Mouse (Mus musculus): ENCODE data around the gene Aaed1. TPM values are rescaled to one million over a fixed set of nuclear protein-coding genes. Genes with fewer than 3 reads are reported as not detected.

The Aaed1 gene
- polyA plus RNA-seq, 1 experiment: 15.5 TPM

- Histone ChIP-seq H3K27ac (ENCODE audit: insufficient read depth, low read length) (no peak overlapping the region), H3K9me3 (replicated peaks; ENCODE audit: control insufficient read depth, insufficient read depth, low read length, poor library complexity, severe bottlenecking) (no peaks in the 10 kb centered on the region), H3K4me1 (ENCODE audit: control insufficient read depth, insufficient read depth, low read length) (no peaks in the 10 kb centered on the region), H3K4me3 (ENCODE audit: low read depth, low read length) (no peak overlapping the region), H3K9ac (ENCODE audit: low read depth, poor library complexity, severe bottlenecking) (no peak overlapping the region), H3K27me3 (ENCODE audit: control insufficient read depth, insufficient read depth, low read length, poor library complexity, severe bottlenecking) (no peaks in the 10 kb centered on the region), H3K36me3 (ENCODE audit: control insufficient read depth, insufficient read depth, low read length, poor library complexity, severe bottlenecking) (no peaks in the 10 kb centered on the region)
- TF ChIP-seq CTCF (IDR thresholded peaks at IDR 0.05; ENCODE audit: low read depth, low read length) (no peak), EP300 (IDR thresholded peaks at IDR 0.05; ENCODE audit: insufficient read depth, low read depth, low read length) (no peak), POLR2A (IDR thresholded peaks at IDR 0.05; ENCODE audit: insufficient read depth, low read length) (no peak)
Observed at GRCm38 (mm10) chr13:64244685-64245261, 67.7 kb downstream of the Aaed1 start.

- Histone ChIP-seq H3K27me3 (ENCODE audit: control insufficient read depth, insufficient read depth, low read length, poor library complexity, severe bottlenecking) (no peaks in the 10 kb centered on the region), H3K9me3 (replicated peaks; ENCODE audit: control insufficient read depth, insufficient read depth, low read length, poor library complexity, severe bottlenecking) (no peaks in the 10 kb centered on the region), H3K9ac (ENCODE audit: low read depth, poor library complexity, severe bottlenecking) (no peak overlapping the region), H3K27ac (ENCODE audit: insufficient read depth, low read length) (no peak overlapping the region), H3K36me3 (ENCODE audit: control insufficient read depth, insufficient read depth, low read length, poor library complexity, severe bottlenecking) (no peaks in the 10 kb centered on the region), H3K4me1 (ENCODE audit: control insufficient read depth, insufficient read depth, low read length) (no peaks in the 10 kb centered on the region), H3K4me3 (ENCODE audit: low read depth, low read length) (no peak overlapping the region)
- TF ChIP-seq EP300 (IDR thresholded peaks at IDR 0.05; ENCODE audit: insufficient read depth, low read depth, low read length) (no peak), CTCF (IDR thresholded peaks at IDR 0.05; ENCODE audit: low read depth, low read length) (no peak), POLR2A (IDR thresholded peaks at IDR 0.05; ENCODE audit: insufficient read depth, low read length) (no peak)
Observed at GRCm38 (mm10) chr13:64242721-64243120, 69.8 kb downstream of the Aaed1 start.

GRCm38 (mm10) chr13:64240626-64241025 is 71.9 kb downstream of the Aaed1 start:
- TF ChIP-seq POLR2A (IDR thresholded peaks at IDR 0.05; ENCODE audit: insufficient read depth, low read length) (no peak), EP300 (IDR thresholded peaks at IDR 0.05; ENCODE audit: insufficient read depth, low read depth, low read length) (no peak), CTCF (IDR thresholded peaks at IDR 0.05; ENCODE audit: low read depth, low read length) (no peak)
- H3K9me3 ChIP-seq (replicated peaks; ENCODE audit: control insufficient read depth, insufficient read depth, low read length, poor library complexity, severe bottlenecking): no peaks in the 10 kb centered on the region
- H3K36me3 ChIP-seq (ENCODE audit: control insufficient read depth, insufficient read depth, low read length, poor library complexity, severe bottlenecking): no peaks in the 10 kb centered on the region
- H3K27me3 ChIP-seq (ENCODE audit: control insufficient read depth, insufficient read depth, low read length, poor library complexity, severe bottlenecking): no peaks in the 10 kb centered on the region
- no peak overlapping the region for H3K27ac ChIP-seq (ENCODE audit: insufficient read depth, low read length)
- no peaks in the 10 kb centered on the region for H3K4me1 ChIP-seq (ENCODE audit: control insufficient read depth, insufficient read depth, low read length)
- H3K9ac ChIP-seq (ENCODE audit: low read depth, poor library complexity, severe bottlenecking): no peak overlapping the region
- H3K4me3 ChIP-seq (ENCODE audit: low read depth, low read length): no peak overlapping the region

- no peak overlapping the region for H3K9ac ChIP-seq (ENCODE audit: low read depth, poor library complexity, severe bottlenecking)
- H3K36me3 ChIP-seq (ENCODE audit: control insufficient read depth, insufficient read depth, low read length, poor library complexity, severe bottlenecking): no peaks in the 10 kb centered on the region
- H3K27me3 ChIP-seq (ENCODE audit: control insufficient read depth, insufficient read depth, low read length, poor library complexity, severe bottlenecking): no peaks in the 10 kb centered on the region
- no peak overlapping the region for H3K4me3 ChIP-seq (ENCODE audit: low read depth, low read length)
- TF ChIP-seq EP300 (IDR thresholded peaks at IDR 0.05; ENCODE audit: insufficient read depth, low read depth, low read length) (no peak), CTCF (IDR thresholded peaks at IDR 0.05; ENCODE audit: low read depth, low read length) (no peak), POLR2A (IDR thresholded peaks at IDR 0.05; ENCODE audit: insufficient read depth, low read length) (no peak)
- H3K27ac ChIP-seq (ENCODE audit: insufficient read depth, low read length): no peak overlapping the region
- H3K9me3 ChIP-seq (replicated peaks; ENCODE audit: control insufficient read depth, insufficient read depth, low read length, poor library complexity, severe bottlenecking): no peaks in the 10 kb centered on the region
- no peaks in the 10 kb centered on the region for H3K4me1 ChIP-seq (ENCODE audit: control insufficient read depth, insufficient read depth, low read length)
Observed at GRCm38 (mm10) chr13:64237681-64238157, 74.8 kb downstream of the Aaed1 start.

- Histone ChIP-seq H3K9me3 (replicated peaks; ENCODE audit: control insufficient read depth, insufficient read depth, low read length, poor library complexity, severe bottlenecking) (no peaks in the 10 kb centered on the region), H3K27me3 (ENCODE audit: control insufficient read depth, insufficient read depth, low read length, poor library complexity, severe bottlenecking) (no peaks in the 10 kb centered on the region), H3K27ac (ENCODE audit: insufficient read depth, low read length) (no peak overlapping the region), H3K36me3 (ENCODE audit: control insufficient read depth, insufficient read depth, low read length, poor library complexity, severe bottlenecking) (no peaks in the 10 kb centered on the region), H3K4me3 (ENCODE audit: low read depth, low read length) (no peak overlapping the region), H3K4me1 (ENCODE audit: control insufficient read depth, insufficient read depth, low read length) (no peaks in the 10 kb centered on the region), H3K9ac (ENCODE audit: low read depth, poor library complexity, severe bottlenecking) (no peak overlapping the region)
- TF ChIP-seq EP300 (IDR thresholded peaks at IDR 0.05; ENCODE audit: insufficient read depth, low read depth, low read length) (no peak), POLR2A (IDR thresholded peaks at IDR 0.05; ENCODE audit: insufficient read depth, low read length) (no peak), CTCF (IDR thresholded peaks at IDR 0.05; ENCODE audit: low read depth, low read length) (no peak)
Observed at GRCm38 (mm10) chr13:64237000-64237680, 75.4 kb downstream of the Aaed1 start.

- Histone ChIP-seq H3K27ac (ENCODE audit: insufficient read depth, low read length) (no peak overlapping the region), H3K9ac (ENCODE audit: low read depth, poor library complexity, severe bottlenecking) (no peak overlapping the region), H3K4me3 (ENCODE audit: low read depth, low read length) (no peak overlapping the region), H3K27me3 (ENCODE audit: control insufficient read depth, insufficient read depth, low read length, poor library complexity, severe bottlenecking) (no peaks in the 10 kb centered on the region), H3K4me1 (ENCODE audit: control insufficient read depth, insufficient read depth, low read length) (no peaks in the 10 kb centered on the region), H3K9me3 (replicated peaks; ENCODE audit: control insufficient read depth, insufficient read depth, low read length, poor library complexity, severe bottlenecking) (no peaks in the 10 kb centered on the region), H3K36me3 (ENCODE audit: control insufficient read depth, insufficient read depth, low read length, poor library complexity, severe bottlenecking) (no peaks in the 10 kb centered on the region)
- TF ChIP-seq EP300 (IDR thresholded peaks at IDR 0.05; ENCODE audit: insufficient read depth, low read depth, low read length) (no peak), CTCF (IDR thresholded peaks at IDR 0.05; ENCODE audit: low read depth, low read length) (no peak), POLR2A (IDR thresholded peaks at IDR 0.05; ENCODE audit: insufficient read depth, low read length) (no peak)
Observed at GRCm38 (mm10) chr13:64235777-64236176, 76.7 kb downstream of the Aaed1 start.
